In the genomic region with DNA sequence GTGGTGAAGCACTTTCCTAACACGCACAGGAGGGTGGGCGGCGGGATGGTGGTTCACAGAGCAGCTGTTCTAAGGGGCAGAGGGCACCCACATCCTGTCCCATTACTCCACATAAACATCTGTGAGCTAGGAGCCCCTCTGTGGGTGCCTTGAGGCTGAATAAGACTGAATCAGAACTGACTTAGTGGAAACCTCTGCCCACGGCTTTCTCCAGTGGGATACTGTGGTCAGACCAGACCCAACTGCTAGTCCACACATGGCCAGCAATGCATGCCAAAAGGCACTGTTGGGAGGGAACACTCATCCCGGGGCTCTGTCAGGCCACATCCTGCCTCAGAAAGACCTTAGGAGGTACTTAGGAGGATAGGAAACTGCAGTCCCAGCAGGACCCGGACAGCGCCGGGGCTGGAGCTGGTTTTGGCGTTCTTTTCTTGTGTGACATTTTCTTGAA, we compare ENCODE assay signal across 11 mouse cellular contexts. TPM values are rescaled to one million over a fixed set of nuclear protein-coding genes. Genes with fewer than 3 reads are reported as not detected.
DNase-seq lines count a peak whose midpoint lies in the region; ATAC-seq lines count a peak whose summit lies in the region.
"Had no signal": no experiment of that assay in that cellular context is flagged by ENCODE, and none has a peak within 500 bp of the region (broad histone marks: within the 10 kb centered on the region; RNA-seq: fewer than 3 reads in every experiment).

No protein-coding gene starts in this region.

- H3K4me1 ChIP-seq in hindbrain, embryonic 11.5 days (replicated peaks; ENCODE audit: control insufficient read depth, insufficient read depth, low read length): no peaks in the 10 kb centered on the region
- H3K4me1 ChIP-seq in hindbrain, embryonic 16.5 days (ENCODE audit: control insufficient read depth, insufficient read depth, low read depth, low read length): no peaks in the 10 kb centered on the region
- peaks cover 7% of the 10 kb centered on the region; the same call in 1 of the 2 replicates for H3K4me1 ChIP-seq in embryonic facial prominence, embryonic 11.5 days (ENCODE audit: control insufficient read depth, insufficient read depth, low read length)
- H3K4me1 ChIP-seq in limb, embryonic 11.5 days (ENCODE audit: control insufficient read depth, insufficient read depth, low read length): peaks cover 20% of the 10 kb centered on the region

- H3K9me3 ChIP-seq in hindbrain, embryonic 11.5 days (ENCODE audit: control insufficient read depth, low read length): no peaks in the 10 kb centered on the region
- no peaks in the 10 kb centered on the region for H3K9me3 ChIP-seq in hindbrain, embryonic 16.5 days (ENCODE audit: control insufficient read depth, low read length)
- H3K9me3 ChIP-seq in embryonic facial prominence, embryonic 11.5 days (replicated peaks; ENCODE audit: control insufficient read depth, low read length): no peaks in the 10 kb centered on the region
- H3K9me3 ChIP-seq in limb, embryonic 11.5 days (ENCODE audit: control insufficient read depth, low read length): no peaks in the 10 kb centered on the region

- no peak overlapping the region for H3K4me2 ChIP-seq in hindbrain, embryonic 11.5 days (replicated peaks; ENCODE audit: low read depth, low read length)
- H3K4me2 ChIP-seq in hindbrain, embryonic 16.5 days (ENCODE audit: low read length): no peak overlapping the region
- H3K4me2 ChIP-seq in embryonic facial prominence, embryonic 11.5 days (ENCODE audit: low read depth, low read length): no peak overlapping the region
- no peak overlapping the region for H3K4me2 ChIP-seq in limb, embryonic 11.5 days (ENCODE audit: low read depth, severe bottlenecking)

- peak overlapping the region; percentile 47; the same call in 1 of the 2 replicates for H3K27ac ChIP-seq in hindbrain, embryonic 11.5 days (ENCODE audit: low read depth, low read length)
- H3K27ac ChIP-seq in hindbrain, embryonic 16.5 days (ENCODE audit: low read depth, low read length): no peak overlapping the region
- peak overlapping the region; percentile 35 for H3K27ac ChIP-seq in embryonic facial prominence, embryonic 11.5 days (replicated peaks; ENCODE audit: low read depth, low read length)
- H3K27ac ChIP-seq in limb, embryonic 11.5 days (replicated peaks; ENCODE audit: low read depth, low read length): peak overlapping the region; percentile 63

- no peak for DNase-seq in hindbrain, embryonic 11.5 days (ENCODE audit: low spot score)
- peak; percentile 32 to 38 for DNase-seq in B cell, adult 2 months
- no peak for DNase-seq in embryonic facial prominence, embryonic 11.5 days (ENCODE audit: low spot score)
- DNase-seq in limb, embryonic 11.5 days (ENCODE audit: low spot score): peak; percentile 29
- no peak for DNase-seq in urinary bladder, adult 18-20 months (ENCODE audit: low spot score in 2 of 2)
- no peak for DNase-seq in frontal cortex, postnatal 14 days (ENCODE audit: low spot score in 2 of 2)
- DNase-seq in left cerebral cortex, postnatal 14 days (ENCODE audit: low spot score in 2 of 2): no peak
- DNase-seq: cerebellum, adult 11-12 months; left cerebral cortex, postnatal 4 days had no signal

- intact Hi-C loops in left cerebral cortex, postnatal 14 days (cut with DNase I): no loop called here

- no peaks in the 10 kb centered on the region for H3K36me3 ChIP-seq in hindbrain, embryonic 11.5 days (ENCODE audit: control insufficient read depth, insufficient read depth, low read length)
- no peaks in the 10 kb centered on the region for H3K36me3 ChIP-seq in hindbrain, embryonic 16.5 days (ENCODE audit: control insufficient read depth, insufficient read depth, low read length)
- H3K36me3 ChIP-seq in embryonic facial prominence, embryonic 11.5 days (replicated peaks; ENCODE audit: control insufficient read depth, insufficient read depth, low read depth, low read length): no peaks in the 10 kb centered on the region
- no peaks in the 10 kb centered on the region for H3K36me3 ChIP-seq in limb, embryonic 11.5 days (ENCODE audit: control insufficient read depth, insufficient read depth, low read length)

- H3K27me3 ChIP-seq in hindbrain, embryonic 11.5 days (ENCODE audit: control insufficient read depth, insufficient read depth, low read length): no peaks in the 10 kb centered on the region
- no peaks in the 10 kb centered on the region for H3K27me3 ChIP-seq in hindbrain, embryonic 16.5 days (replicated peaks; ENCODE audit: control insufficient read depth, insufficient read depth, low read length)
- H3K27me3 ChIP-seq in embryonic facial prominence, embryonic 11.5 days (ENCODE audit: control insufficient read depth, insufficient read depth, low read length): no peaks in the 10 kb centered on the region
- no peaks in the 10 kb centered on the region for H3K27me3 ChIP-seq in limb, embryonic 11.5 days (ENCODE audit: control insufficient read depth, insufficient read depth, low read length)

- no peak overlapping the region for H3K9ac ChIP-seq in hindbrain, embryonic 11.5 days (ENCODE audit: low read depth, low read length)
- no peak overlapping the region; the same call in 1 of the 2 replicates for H3K9ac ChIP-seq in hindbrain, embryonic 16.5 days (ENCODE audit: low read depth, low read length)
- H3K9ac ChIP-seq in embryonic facial prominence, embryonic 11.5 days (replicated peaks; ENCODE audit: low read length): no peak overlapping the region; the same call in none of the 2 replicates
- H3K9ac ChIP-seq in limb, embryonic 11.5 days (ENCODE audit: low read length): no peak overlapping the region; the same call in 1 of the 2 replicates

- 63% methylated on average over 9 of the region's 9 CpGs for WGBS in hindbrain, embryonic 11.5 days
- 68% methylated on average over 9 of the region's 9 CpGs for whole genome bisulfite sequencing in hindbrain, embryonic 16.5 days
- whole genome bisulfite sequencing in embryonic facial prominence, embryonic 11.5 days: 60% methylated on average over 9 of the region's 9 CpGs
- 56% methylated on average over 9 of the region's 9 CpGs for WGBS in limb, embryonic 11.5 days

- ATAC-seq in hindbrain, embryonic 11.5 days (ENCODE audit: low FRiP score): no peak
- no peak for ATAC-seq in hindbrain, embryonic 16.5 days
- ATAC-seq in embryonic facial prominence, embryonic 11.5 days (replicated peaks; ENCODE audit: insufficient number of reproducible peaks, low FRiP score, low TSS enrichment, low read depth): no peak
- ATAC-seq in limb, embryonic 11.5 days (ENCODE audit: insufficient number of reproducible peaks, low FRiP score, low TSS enrichment, low read depth): no peak

- H3K4me3 ChIP-seq in hindbrain, embryonic 11.5 days (ENCODE audit: low read depth, low read length): no peak overlapping the region
- no peak overlapping the region for H3K4me3 ChIP-seq in hindbrain, embryonic 16.5 days (ENCODE audit: low read length)
- H3K4me3 ChIP-seq in embryonic facial prominence, embryonic 11.5 days (ENCODE audit: low read depth, low read length): no peak overlapping the region
- H3K4me3 ChIP-seq in limb, embryonic 11.5 days (ENCODE audit: low read depth, low read length): no peak overlapping the region

RNA-seq across cellular contexts. Expression of gene Sema7a, which starts 32.3 kb away (rescaled TPM):
- 2.0 and 3.6 TPM in 2 replicates for polyA plus RNA-seq in hindbrain, embryonic 11.5 days (2014; fragmentation: Nextera tagmentation; extraction: Ambion mirVana)
- polyA plus RNA-seq in hindbrain, embryonic 16.5 days (2015; fragmentation: Nextera tagmentation; extraction: Ambion mirVana): 2.1 and 2.9 TPM in 2 replicates
- polyA plus RNA-seq in embryonic facial prominence, embryonic 11.5 days (2014; fragmentation: Nextera tagmentation; extraction: Ambion mirVana): 0.24 and 0.68 TPM in 2 replicates
- polyA plus RNA-seq in limb, embryonic 11.5 days (2014; fragmentation: Nextera tagmentation; extraction: Ambion mirVana): 0.35 and 1.4 TPM in 2 replicates
- total RNA-seq in left cerebral cortex, postnatal 14 days (2021): 100 to 1,000 TPM; 126 to 148 TPM
- total RNA-seq: MEL had no signal

RNA-seq across cellular contexts. Expression of gene Cyp11a1, which starts 34.0 kb away (rescaled TPM):
- polyA plus RNA-seq in hindbrain, embryonic 11.5 days (2014; fragmentation: Nextera tagmentation; extraction: Ambion mirVana): not detected in 2 replicates
- polyA plus RNA-seq in hindbrain, embryonic 16.5 days (2015; fragmentation: Nextera tagmentation; extraction: Ambion mirVana): 1.7 and 2.4 TPM in 2 replicates
- 0.18 TPM in 1 of 2 replicates, not detected in the other for polyA plus RNA-seq in embryonic facial prominence, embryonic 11.5 days (2014; fragmentation: Nextera tagmentation; extraction: Ambion mirVana)
- polyA plus RNA-seq in limb, embryonic 11.5 days (2014; fragmentation: Nextera tagmentation; extraction: Ambion mirVana): 0.12 TPM in 1 of 2 replicates, not detected in the other
- 1 to 10 TPM; 5.2 to 5.7 TPM for total RNA-seq in left cerebral cortex, postnatal 14 days (2021)
- total RNA-seq: MEL had no signal

Comparison
In these comparisons a context has a peak if more than half of its experiments do, and no peak if none do; other contexts are left out.
1. DNase-seq: peak in B cell, adult 2 months (2 of 2) and limb, embryonic 11.5 days (single experiment); none in hindbrain, embryonic 11.5 days (single experiment), embryonic facial prominence, embryonic 11.5 days (single experiment), urinary bladder, adult 18-20 months (0 of 2), frontal cortex, postnatal 14 days (0 of 2) and left cerebral cortex, postnatal 14 days (0 of 2).